Mouse (Mus musculus): ENCODE data around the gene Inpp5e. TPM values are rescaled to one million over a fixed set of nuclear protein-coding genes. Genes with fewer than 3 reads are reported as not detected.

The Inpp5e gene
- 10 to 100 TPM; 23.8 to 29.1 (median 25.7) TPM for total RNA-seq (2022)

GRCm38 (mm10) chr2:26408515-26409356 lies at the start of gene Inpp5e:
TSS of gene Inpp5e (minus strand) at chr2:26409203.
- DNase-seq (ENCODE audit: low spot score in 2 of 2): peak; percentile 91 to 99

- no peak for DNase-seq (ENCODE audit: low spot score in 2 of 2)
These were observed 49.6 kb upstream of the Inpp5e start for GRCm38 (mm10) chr2:26458402-26459124.

GRCm38 (mm10) chr2:26449121-26450060 lies 40.4 kb upstream of the Inpp5e start:
- peak in 1 of 2 experiments; percentile 70 for DNase-seq (ENCODE audit: low spot score in 2 of 2)

- no peak for DNase-seq (ENCODE audit: low spot score in 2 of 2)
These were observed 38.4 kb upstream of the Inpp5e start for GRCm38 (mm10) chr2:26447451-26447850.

- no peak for DNase-seq (ENCODE audit: low spot score in 2 of 2)
These were observed 37.7 kb upstream of the Inpp5e start for GRCm38 (mm10) chr2:26446671-26447070.

- DNase-seq (ENCODE audit: low spot score in 2 of 2): peak; percentile 95 to 96
These were observed 36.9 kb upstream of the Inpp5e start for GRCm38 (mm10) chr2:26445666-26446445.

- peak; percentile 94 to 100 for DNase-seq (ENCODE audit: low spot score in 2 of 2)
These were observed 36.1 kb upstream of the Inpp5e start, which contains the start of gene Sec16a for GRCm38 (mm10) chr2:26444946-26445665. TSS of gene Sec16a (minus strand) at chr2:26445216.

- no peak for DNase-seq (ENCODE audit: low spot score in 2 of 2)
These were observed 35.4 kb upstream of the Inpp5e start for GRCm38 (mm10) chr2:26444368-26444767.

- no peak for DNase-seq (ENCODE audit: low spot score in 2 of 2)
These were observed 34.9 kb upstream of the Inpp5e start for GRCm38 (mm10) chr2:26443876-26444275.

- no peak for DNase-seq (ENCODE audit: low spot score in 2 of 2)
These were observed 33.8 kb upstream of the Inpp5e start for GRCm38 (mm10) chr2:26442843-26443242.

- no peak for DNase-seq (ENCODE audit: low spot score in 2 of 2)
These were observed 32.7 kb upstream of the Inpp5e start for GRCm38 (mm10) chr2:26441688-26442087.

GRCm38 (mm10) chr2:26441261-26441660 lies 32.3 kb upstream of the Inpp5e start:
- DNase-seq (ENCODE audit: low spot score in 2 of 2): no peak

- DNase-seq (ENCODE audit: low spot score in 2 of 2): no peak
These were observed 30.7 kb upstream of the Inpp5e start for GRCm38 (mm10) chr2:26439671-26440070.

- no peak for DNase-seq (ENCODE audit: low spot score in 2 of 2)
These were observed 29.4 kb upstream of the Inpp5e start for GRCm38 (mm10) chr2:26438373-26438772.

- peak in 1 of 2 experiments; percentile 21 for DNase-seq (ENCODE audit: low spot score in 2 of 2)
These were observed 28.2 kb upstream of the Inpp5e start for GRCm38 (mm10) chr2:26437221-26437620.

GRCm38 (mm10) chr2:26434791-26435572 lies 26.0 kb upstream of the Inpp5e start:
- DNase-seq (ENCODE audit: low spot score in 2 of 2): no peak

GRCm38 (mm10) chr2:26429851-26430250 lies 20.8 kb upstream of the Inpp5e start:
- DNase-seq (ENCODE audit: low spot score in 2 of 2): no peak

- no peak for DNase-seq (ENCODE audit: low spot score in 2 of 2)
These were observed 15.5 kb upstream of the Inpp5e start for GRCm38 (mm10) chr2:26424541-26424940.

- DNase-seq (ENCODE audit: low spot score in 2 of 2): no peak
These were observed 14.1 kb upstream of the Inpp5e start for GRCm38 (mm10) chr2:26423086-26423485.
